Mouse (Mus musculus) embryonic facial prominence, embryonic 14.5 days (tissue): ENCODE data around the gene Mfap2. TPM values are rescaled to one million over a fixed set of nuclear protein-coding genes. Genes with fewer than 3 reads are reported as not detected.

Source experiments
- ATAC-seq: fragments of 200-750 bp; cut with Nextera tagmentation; 2 replicates; pipeline ENCODE4 v1.8.0; 2017; ENCODE audit warnings: low read depth, moderate number of reproducible peaks, moderate TSS enrichment
- DNase-seq: peaks from one replicate; pipeline ENCODE4 v3.0.0-alpha.2; 2015; ENCODE audit warnings: low spot score
- H3K27ac ChIP-seq: fragments of 300-500 bp; sonication (generic); replicated peaks from 2 replicates; pipeline ENCODE4 v1.5.1; 2014; ENCODE audit warnings: low read depth, mild to moderate bottlenecking, low read length, moderate library complexity
- H3K27me3 ChIP-seq: fragments of 300-500 bp; sonication (generic); replicated peaks from 2 replicates; pipeline ENCODE4 v1.6.1; 2014; ENCODE audit warnings: low read length; ENCODE audit not compliant: control insufficient read depth, insufficient read depth
- H3K36me3 ChIP-seq: fragments of 300-500 bp; sonication (generic); 2 replicates; pipeline ENCODE4 v1.6.1; 2014; ENCODE audit warnings: low read length, mixed read lengths; ENCODE audit not compliant: control insufficient read depth, insufficient read depth
- H3K4me1 ChIP-seq: fragments of 300-500 bp; sonication (generic); 2 replicates; pipeline ENCODE4 v1.6.1; 2014; ENCODE audit warnings: antibody characterized with exemption, low read length; ENCODE audit not compliant: control insufficient read depth, insufficient read depth
- H3K4me2 ChIP-seq: fragments of 300-500 bp; sonication (generic); 2 replicates; pipeline ENCODE4 v1.6.1; 2014; ENCODE audit warnings: low read depth, mild to moderate bottlenecking, low read length, moderate library complexity, mixed read lengths
- H3K4me3 ChIP-seq: fragments of 300-500 bp; sonication (generic); 2 replicates; pipeline ENCODE4 v1.5.1; 2014; ENCODE audit warnings: low read depth, mild to moderate bottlenecking, low read length
- H3K9ac ChIP-seq: fragments of 300-500 bp; sonication (generic); 2 replicates; pipeline ENCODE4 v1.6.1; 2014; ENCODE audit warnings: low read depth, mild to moderate bottlenecking, low read length, moderate library complexity, mixed read lengths
- H3K9me3 ChIP-seq: fragments of 300-500 bp; sonication (generic); 2 replicates; pipeline ENCODE4 v1.6.1; 2016; ENCODE audit warnings: low read length; ENCODE audit not compliant: control insufficient read depth
- WGBS: fragments of 180-500 bp; shearing (Covaris S2); extraction: QIAGEN DNeasy Blood & Tissue Kit; methylation state at CpG from one replicate; pipeline ENCODE4 v1.1.7; 2014; 5-methylcytosine and 5-hydroxymethylcytosine counted together
- polyA plus RNA-seq: library from polyadenylated mRNA; unstranded; fragments of >200 nt; fragmentation: Nextera tagmentation; extraction: Ambion mirVana; gene quantifications from 2 replicates; pipeline ENCODE4 v1.2.1, GENCODE M21; 2014

Mfap2 gene
- polyA plus RNA-seq, 1 experiment from 2014 or later, result 745 TPM

GRCm38 (mm10) chr4:141049476-141049835, 39.2 kb downstream of the Mfap2 start:
- WGBS, result 44% methylated on average over 4 of the region's 4 CpGs

GRCm38 (mm10) chr4:141052442-141052841, 42.2 kb downstream of the Mfap2 start:
- no peaks in the 10 kb centered on the region for H3K9me3 ChIP-seq
- no peak for DNase-seq
- 83% methylated on average over 12 of the region's 12 CpGs for WGBS
- no peak overlapping the region for H3K4me2 ChIP-seq
- H3K27ac ChIP-seq, result no peak overlapping the region
- H3K36me3 ChIP-seq, result peaks cover 36% of the 10 kb centered on the region
- no peak overlapping the region for H3K9ac ChIP-seq
- H3K4me3 ChIP-seq, result no peak overlapping the region
- no peak for ATAC-seq
- peaks cover 7% of the 10 kb centered on the region; the same call in 1 of the 2 replicates for H3K4me1 ChIP-seq
- H3K27me3 ChIP-seq, result no peaks in the 10 kb centered on the region

More at GRCm38 (mm10) chr4:141049476-141049835, 39.2 kb downstream of the Mfap2 start:
- Histone ChIP-seq H3K27ac (no peak overlapping the region), H3K4me3 (no peak overlapping the region), H3K4me2 (no peak overlapping the region), H3K9me3 (no peaks in the 10 kb centered on the region), H3K27me3 (no peaks in the 10 kb centered on the region), H3K9ac (no peak overlapping the region), H3K4me1 (peaks cover 7% of the 10 kb centered on the region; the same call in 1 of the 2 replicates), H3K36me3 (peaks cover 18% of the 10 kb centered on the region; the same call in 1 of the 2 replicates)
- peak; percentile 81 for DNase-seq
- peak; percentile 33; the same call in 1 of the 2 replicates for ATAC-seq

- Histone ChIP-seq H3K9me3 (no peaks in the 10 kb centered on the region), H3K36me3 (peaks cover 38% of the 10 kb centered on the region), H3K27me3 (no peaks in the 10 kb centered on the region), H3K4me2 (peak overlapping the region; percentile 19; the same call in 1 of the 2 replicates), H3K27ac (0 out of 2 replicates have a peak overlapping the region, but pooled peaks have one; percentile 36), H3K4me3 (no peak overlapping the region), H3K9ac (0 out of 2 replicates have a peak overlapping the region, but pooled peaks have one; percentile 34), H3K4me1 (peaks cover 7% of the 10 kb centered on the region; the same call in 1 of the 2 replicates)
- no peak for DNase-seq
- 42% methylated on average over 8 of the region's 8 CpGs for WGBS
- ATAC-seq, result no peak
Measured at GRCm38 (mm10) chr4:141053138-141053537, 42.9 kb downstream of the Mfap2 start.

- DNase-seq, result peak; percentile 64
- H3K27me3 ChIP-seq, result no peaks in the 10 kb centered on the region
- H3K4me1 ChIP-seq, result peaks cover 7% of the 10 kb centered on the region; the same call in 1 of the 2 replicates
- H3K36me3 ChIP-seq, result peaks cover 38% of the 10 kb centered on the region
- 31% methylated on average over 17 of the region's 17 CpGs for WGBS
- H3K4me2 ChIP-seq, result peak overlapping the region; percentile 19; the same call in 1 of the 2 replicates
- ATAC-seq, result peak; percentile 54
- H3K9ac ChIP-seq, result 0 out of 2 replicates have a peak overlapping the region, but pooled peaks have one; percentile 34
- no peak overlapping the region for H3K4me3 ChIP-seq
- H3K27ac ChIP-seq, result peak overlapping the region; percentile 36; the same call in 1 of the 2 replicates
- H3K9me3 ChIP-seq, result no peaks in the 10 kb centered on the region
Measured at GRCm38 (mm10) chr4:141053568-141054161, 43.4 kb downstream of the Mfap2 start.

- no peak overlapping the region for H3K4me2 ChIP-seq
- 94% methylated on average over 10 of the region's 10 CpGs for WGBS
- no peak for DNase-seq
Measured at GRCm38 (mm10) chr4:141056970-141057369, 46.8 kb downstream of the Mfap2 start.

GRCm38 (mm10) chr4:141058835-141059234, 48.6 kb downstream of the Mfap2 start:
- no peak for ATAC-seq
- H3K27me3 ChIP-seq, result no peaks in the 10 kb centered on the region
- no peak overlapping the region for H3K4me2 ChIP-seq
- peak overlapping the region; percentile 42; the same call in 1 of the 2 replicates for H3K9ac ChIP-seq
- no peak for DNase-seq
- WGBS, result 76% methylated on average over 9 of the region's 9 CpGs
- H3K4me1 ChIP-seq, result peaks cover 11% of the 10 kb centered on the region; the same call in 1 of the 2 replicates
- peaks cover 30% of the 10 kb centered on the region for H3K36me3 ChIP-seq
- H3K4me3 ChIP-seq, result no peak overlapping the region
- no peak overlapping the region for H3K27ac ChIP-seq
- H3K9me3 ChIP-seq, result no peaks in the 10 kb centered on the region

More at GRCm38 (mm10) chr4:141056970-141057369, 46.8 kb downstream of the Mfap2 start:
- no peaks in the 10 kb centered on the region for H3K27me3 ChIP-seq
- no peak overlapping the region for H3K4me3 ChIP-seq
- H3K27ac ChIP-seq, result no peak overlapping the region
- no peak overlapping the region for H3K9ac ChIP-seq
- peaks cover 30% of the 10 kb centered on the region for H3K36me3 ChIP-seq
- H3K4me1 ChIP-seq, result peaks cover 15% of the 10 kb centered on the region; the same call in 1 of the 2 replicates
- no peaks in the 10 kb centered on the region for H3K9me3 ChIP-seq
- no peak for ATAC-seq

- ATAC-seq, result no peak
- H3K9ac ChIP-seq, result peak overlapping the region; percentile 73
- H3K9me3 ChIP-seq, result no peaks in the 10 kb centered on the region
- peak overlapping the region; percentile 60 for H3K4me2 ChIP-seq
- peak; percentile 27 for DNase-seq
- H3K36me3 ChIP-seq, result peaks cover 26% of the 10 kb centered on the region
- peak overlapping the region; percentile 58 for H3K4me3 ChIP-seq
- WGBS, result 1% methylated on average over 23 of the region's 32 CpGs
- H3K4me1 ChIP-seq, result peaks cover 8% of the 10 kb centered on the region; the same call in 1 of the 2 replicates
- H3K27ac ChIP-seq, result peak overlapping the region; percentile 89
- no peaks in the 10 kb centered on the region for H3K27me3 ChIP-seq
Measured at GRCm38 (mm10) chr4:141059616-141060425, 49.6 kb downstream of the Mfap2 start.

GRCm38 (mm10) chr4:141060426-141061301, 50.4 kb downstream of the Mfap2 start, which contains the start of gene Crocc:
TSS of gene Crocc (minus strand) at chr4:141060550.
- WGBS, result under 1% methylated on average over 52 of the region's 77 CpGs
- ATAC-seq, result peak; percentile 96

More at GRCm38 (mm10) chr4:141060426-141061301, 50.4 kb downstream of the Mfap2 start, which contains the start of gene Crocc:
- peak within 1 kb of the TSS; percentile 58 for H3K4me3 ChIP-seq
- peaks cover 8% of the 10 kb centered on the region; the same call in 1 of the 2 replicates for H3K4me1 ChIP-seq
- DNase-seq, result peak; percentile 99
- peak within 1 kb of the TSS; percentile 89 for H3K27ac ChIP-seq
- peak within 1 kb of the TSS; percentile 74 for H3K9ac ChIP-seq
- peaks cover 24% of the 10 kb centered on the region for H3K36me3 ChIP-seq
- H3K4me2 ChIP-seq, result peak within 1 kb of the TSS; percentile 60
- no peaks in the 10 kb centered on the region for H3K9me3 ChIP-seq
- H3K27me3 ChIP-seq, result no peaks in the 10 kb centered on the region
